Mouse (Mus musculus): ENCODE measurements at regions not wholly inside any gene's neighbourhood (a gene's known extent, or its start where the extent isn't known, plus 50 kb on each side); places are given as distances from the start of the nearest gene placed in this dataset.

- DNase-seq (ENCODE audit: low spot score), result no peak
- Histone ChIP-seq H3K27me3 (ENCODE audit: low read depth, poor library complexity, severe bottlenecking) (no peaks in the 10 kb centered on the region; the same call in 1 of the 2 replicates), H3K27ac (replicated peaks) (peak overlapping the region; percentile 95), H3K4me1 (peaks cover 63% of the 10 kb centered on the region), H3K9me3 (replicated peaks) (no peaks in the 10 kb centered on the region), H3K4me3 (peak overlapping the region; percentile 27), H3K36me3 (no peaks in the 10 kb centered on the region)
- 6% methylated on average over 5 of the region's 5 CpGs for WGBS
Measured at GRCm38 (mm10) chr5:111555312-111555957, 138.3 kb downstream of the Mn1 start.

GRCm38 (mm10) chr5:111555981-111556380, 138.8 kb downstream of the Mn1 start:
- H3K27ac ChIP-seq (replicated peaks), result peak overlapping the region; percentile 95
- peak; percentile 42 for DNase-seq (ENCODE audit: low spot score)
- peaks cover 69% of the 10 kb centered on the region for H3K4me1 ChIP-seq

GRCm38 (mm10) chr5:111560432-111560831, 143.3 kb downstream of the Mn1 start:
- Histone ChIP-seq H3K27me3 (ENCODE audit: low read depth, poor library complexity, severe bottlenecking) (peaks cover 5% of the 10 kb centered on the region; the same call in 1 of the 2 replicates), H3K36me3 (no peaks in the 10 kb centered on the region), H3K4me3 (no peak overlapping the region), H3K4me1 (peaks cover 55% of the 10 kb centered on the region), H3K27ac (replicated peaks) (peak overlapping the region; percentile 79), H3K9me3 (replicated peaks) (0 out of 2 replicates have a peak, but pooled peaks cover 3% of the 10 kb centered on the region)
- WGBS, result 55% methylated on average over 9 of the region's 9 CpGs
- no peak for DNase-seq (ENCODE audit: low spot score)

More at GRCm38 (mm10) chr5:111555981-111556380, 138.8 kb downstream of the Mn1 start:
- no peak overlapping the region for H3K4me3 ChIP-seq
- no peaks in the 10 kb centered on the region for H3K36me3 ChIP-seq
- peaks cover 3% of the 10 kb centered on the region; the same call in 1 of the 2 replicates for H3K27me3 ChIP-seq (ENCODE audit: low read depth, poor library complexity, severe bottlenecking)
- WGBS, result 69% methylated on average over 7 of the region's 7 CpGs
- H3K9me3 ChIP-seq (replicated peaks), result no peaks in the 10 kb centered on the region

GRCm38 (mm10) chr5:111561301-111561700, 144.1 kb downstream of the Mn1 start:
- Histone ChIP-seq H3K4me1 (peaks cover 46% of the 10 kb centered on the region), H3K27ac (replicated peaks) (peak overlapping the region; percentile 79), H3K27me3 (ENCODE audit: low read depth, poor library complexity, severe bottlenecking) (peaks cover 5% of the 10 kb centered on the region; the same call in 1 of the 2 replicates), H3K36me3 (no peaks in the 10 kb centered on the region), H3K4me3 (no peak overlapping the region), H3K9me3 (replicated peaks) (0 out of 2 replicates have a peak, but pooled peaks cover 3% of the 10 kb centered on the region)
- WGBS, result 86% methylated on average over 10 of the region's 10 CpGs
- DNase-seq (ENCODE audit: low spot score), result no peak

- Histone ChIP-seq H3K36me3 (no peaks in the 10 kb centered on the region), H3K4me3 (no peak overlapping the region), H3K27ac (replicated peaks) (peak overlapping the region; percentile 66), H3K9me3 (replicated peaks) (no peaks in the 10 kb centered on the region), H3K27me3 (ENCODE audit: low read depth, poor library complexity, severe bottlenecking) (peaks cover 42% of the 10 kb centered on the region), H3K4me1 (peaks cover 40% of the 10 kb centered on the region)
- 34% methylated on average over 10 of the region's 10 CpGs for whole genome bisulfite sequencing
- no peak for DNase-seq (ENCODE audit: low spot score)
Measured at GRCm38 (mm10) chr5:111570826-111571225, 153.7 kb downstream of the Mn1 start.

GRCm38 (mm10) chr5:111573265-111573873, 156.2 kb downstream of the Mn1 start:
- Histone ChIP-seq H3K27ac (replicated peaks) (peak overlapping the region; percentile 83), H3K4me3 (no peak overlapping the region), H3K4me1 (peaks cover 65% of the 10 kb centered on the region), H3K9me3 (replicated peaks) (no peaks in the 10 kb centered on the region), H3K36me3 (no peaks in the 10 kb centered on the region), H3K27me3 (ENCODE audit: low read depth, poor library complexity, severe bottlenecking) (peaks cover 42% of the 10 kb centered on the region)
- 23% methylated on average over 13 of the region's 13 CpGs for WGBS
- DNase-seq (ENCODE audit: low spot score), result no peak

- peaks cover 42% of the 10 kb centered on the region for H3K27me3 ChIP-seq (ENCODE audit: low read depth, poor library complexity, severe bottlenecking)
- WGBS, result 15% methylated on average over 8 of the region's 8 CpGs
- no peak for DNase-seq (ENCODE audit: low spot score)
- no peak overlapping the region for H3K4me3 ChIP-seq
- H3K36me3 ChIP-seq, result no peaks in the 10 kb centered on the region
- H3K27ac ChIP-seq (replicated peaks), result peak overlapping the region; percentile 83
- peaks cover 75% of the 10 kb centered on the region for H3K4me1 ChIP-seq
- no peaks in the 10 kb centered on the region for H3K9me3 ChIP-seq (replicated peaks)
Measured at GRCm38 (mm10) chr5:111574219-111574840, 157.2 kb downstream of the Mn1 start.

- Histone ChIP-seq H3K27me3 (ENCODE audit: low read depth, poor library complexity, severe bottlenecking) (peaks cover 34% of the 10 kb centered on the region), H3K4me3 (no peak overlapping the region), H3K9me3 (replicated peaks) (no peaks in the 10 kb centered on the region), H3K27ac (replicated peaks) (peak overlapping the region; percentile 83), H3K36me3 (no peaks in the 10 kb centered on the region), H3K4me1 (peaks cover 85% of the 10 kb centered on the region)
- no peak for DNase-seq (ENCODE audit: low spot score)
- WGBS, result 87% methylated on average over 5 of the region's 5 CpGs
Measured at GRCm38 (mm10) chr5:111575376-111575775, 158.2 kb downstream of the Mn1 start.

- Histone ChIP-seq H3K9me3 (replicated peaks) (no peaks in the 10 kb centered on the region), H3K36me3 (no peaks in the 10 kb centered on the region), H3K4me3 (no peak overlapping the region), H3K4me1 (peaks cover 96% of the 10 kb centered on the region), H3K27me3 (ENCODE audit: low read depth, poor library complexity, severe bottlenecking) (peaks cover 25% of the 10 kb centered on the region), H3K27ac (replicated peaks) (peak overlapping the region; percentile 92)
- WGBS, result 59% methylated on average over 5 of the region's 5 CpGs
- DNase-seq (ENCODE audit: low spot score), result no peak
Measured at GRCm38 (mm10) chr5:111577441-111577840, 156.3 kb upstream of the Gm26897 start.

GRCm38 (mm10) chr5:111578088-111578487, 155.6 kb upstream of the Gm26897 start:
- H3K4me1 ChIP-seq, result peaks cover 98% of the 10 kb centered on the region
- DNase-seq (ENCODE audit: low spot score), result peak; percentile 50

GRCm38 (mm10) chr5:111578977-111579727, 154.6 kb upstream of the Gm26897 start:
- H3K36me3 ChIP-seq, result peaks cover 4% of the 10 kb centered on the region; the same call in 1 of the 2 replicates
- H3K4me3 ChIP-seq, result peak overlapping the region; percentile 20; the same call in 1 of the 2 replicates
- H3K27ac ChIP-seq (replicated peaks), result peak overlapping the region; percentile 92
- peak; percentile 62 for DNase-seq (ENCODE audit: low spot score)
- H3K27me3 ChIP-seq (ENCODE audit: low read depth, poor library complexity, severe bottlenecking), result peaks cover 9% of the 10 kb centered on the region
- WGBS, result 12% methylated on average over 12 of the region's 12 CpGs
- H3K9me3 ChIP-seq (replicated peaks), result no peaks in the 10 kb centered on the region
- peaks cover 94% of the 10 kb centered on the region for H3K4me1 ChIP-seq

More at GRCm38 (mm10) chr5:111578088-111578487, 155.6 kb upstream of the Gm26897 start:
- Histone ChIP-seq H3K27ac (replicated peaks) (peak overlapping the region; percentile 92), H3K27me3 (ENCODE audit: low read depth, poor library complexity, severe bottlenecking) (peaks cover 20% of the 10 kb centered on the region), H3K4me3 (no peak overlapping the region), H3K36me3 (no peaks in the 10 kb centered on the region), H3K9me3 (replicated peaks) (no peaks in the 10 kb centered on the region)
- WGBS, result 35% methylated on average over 5 of the region's 5 CpGs

Data from midbrain, embryonic 10.5 days (tissue).